Mouse (Mus musculus) colon, adult 2 months (tissue): ENCODE data around the gene Gm8126. TPM values are rescaled to one million over a fixed set of nuclear protein-coding genes. Genes with fewer than 3 reads are reported as not detected.

Experiments used
- polyA plus RNA-seq: library from polyadenylated mRNA; depleted of rRNA; stranded (reverse); fragments of >200 nt; gene quantifications from 2 replicates; pipeline ENCODE4 v1.2.3, GENCODE M21; 2012; rRNA removed

Gene Gm8126
- polyA plus RNA-seq: not detected in 2 replicates

GRCm38 (mm10) chr14:43258349-43258748 lies at the start of gene Gm8126:
Gene Gm8126 (plus strand): TSS chr14:43258649.

GRCm38 (mm10) chr14:43235204-43235603 lies 23.2 kb upstream of the Gm8126 start, which contains the start of gene Gm8122:
Gene Gm8122 (minus strand): TSS chr14:43235304.

GRCm38 (mm10) chr14:43274986-43275511 lies 16.6 kb downstream of the Gm8126 start, which contains the start of gene Gm9732:
Gene Gm9732 (plus strand): TSS chr14:43275036.

GRCm38 (mm10) chr14:43293503-43293902 lies 35.1 kb downstream of the Gm8126 start, which contains the start of gene Gm8127:
Gene Gm8127 (minus strand): TSS chr14:43293832.

Other genes starting within 250 kb of the Gm8126 start
- gene Gm10376, start 243.0 kb upstream of the Gm8126 start, polyA plus RNA-seq: not detected in 2 replicates
- not detected in 2 replicates for gene Gm8094, start 182.0 kb upstream of the Gm8126 start, polyA plus RNA-seq
- gene Gm8104, start 158.0 kb upstream of the Gm8126 start, polyA plus RNA-seq: not detected in 2 replicates
- gene Gm7233, start 78.8 kb upstream of the Gm8126 start, polyA plus RNA-seq: not detected in 2 replicates
- not detected in 2 replicates for gene Gm8122, start 23.3 kb upstream of the Gm8126 start, polyA plus RNA-seq
- not detected in 2 replicates for gene Gm9732, start 16.4 kb downstream of the Gm8126 start, polyA plus RNA-seq
- not detected in 2 replicates for gene Gm8127, start 35.2 kb downstream of the Gm8126 start, polyA plus RNA-seq
- not detected in 2 replicates for gene 1700001F09Rik, start 89.2 kb downstream of the Gm8126 start, polyA plus RNA-seq
- gene Gm8138, start 157.7 kb downstream of the Gm8126 start, polyA plus RNA-seq: not detected in 2 replicates